Mouse (Mus musculus) bone marrow macrophage, adult 2 months (primary cell): ENCODE results near the gene Pycr1. TPM values are rescaled to one million over a fixed set of nuclear protein-coding genes. Genes with fewer than 3 reads are reported as not detected.

Source experiments
- H3K27ac ChIP-seq: 2 replicates; pipeline ENCODE4 v1.5.1; 2012; ENCODE audit warnings: low read depth, low read length; ENCODE audit not compliant: insufficient read depth
- H3K4me1 ChIP-seq: 2 replicates; pipeline ENCODE4 v1.6.1; 2012; ENCODE audit warnings: low read length; ENCODE audit not compliant: control insufficient read depth, insufficient read depth
- H3K4me3 ChIP-seq: 2 replicates; pipeline ENCODE4 v1.5.1; 2012; ENCODE audit warnings: mild to moderate bottlenecking, low read length, moderate library complexity; ENCODE audit not compliant: insufficient read depth
- CTCF ChIP-seq: IDR thresholded peaks from 2 replicates; pipeline ENCODE4 v1.5.1; 2012; ENCODE audit warnings: low read depth, mild to moderate bottlenecking, low read length, moderate library complexity
- POLR2A ChIP-seq: IDR thresholded peaks from 2 replicates; pipeline ENCODE4 v1.6.1; 2012; ENCODE audit warnings: mild to moderate bottlenecking, low read depth, low read length, borderline replicate concordance
- polyA plus RNA-seq: library from polyadenylated mRNA; stranded (reverse); fragments of >200 nt; gene quantifications from 2 replicates; pipeline ENCODE4 v1.2.4, GENCODE M21; 2012; ENCODE audit not compliant: missing spikeins, insufficient read depth, insufficient read length

The Pycr1 gene
- polyA plus RNA-seq, 1 experiment: 0.78 TPM

GRCm38 (mm10) chr11:120608241-120609034, 35.1 kb downstream of the Pycr1 start, which contains the start of gene Npb:
TSS of gene Npb (plus strand) at chr11:120608477.
- Histone ChIP-seq H3K4me1 (no peaks in the 10 kb centered on the region), H3K4me3 (no peak within 1 kb of the TSS), H3K27ac (no peak within 1 kb of the TSS)
- TF ChIP-seq CTCF (no peak), POLR2A (no peak)

DNA sequence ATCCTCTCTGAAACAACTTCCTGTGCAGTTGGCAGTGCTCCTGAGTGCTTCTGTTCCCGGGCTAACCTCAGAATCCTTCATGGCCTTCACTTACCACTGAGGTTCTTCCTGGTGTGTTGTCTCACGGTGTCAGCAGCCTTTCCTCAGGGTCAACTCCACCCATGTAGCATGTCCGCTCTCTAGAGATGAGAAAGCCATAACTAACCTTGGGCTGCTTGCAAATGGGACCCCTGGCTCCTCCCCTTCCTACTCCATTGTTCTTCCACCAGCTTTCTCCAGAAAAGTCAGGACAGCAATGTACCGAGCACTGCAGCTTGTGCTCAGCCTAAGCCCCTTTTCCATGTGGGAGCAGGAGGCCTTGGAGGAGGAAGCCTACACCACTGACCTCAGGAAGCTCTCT, 36.8 kb downstream of the Pycr1 start:
- Histone ChIP-seq H3K4me1 (no peaks in the 10 kb centered on the region), H3K27ac (no peak overlapping the region), H3K4me3 (no peak overlapping the region)
- TF ChIP-seq CTCF (no peak), POLR2A (no peak)

- no peaks in the 10 kb centered on the region; the same call in 1 of the 2 replicates for H3K4me1 ChIP-seq
- H3K27ac ChIP-seq: no peak overlapping the region
Measured at GRCm38 (mm10) chr11:120605667-120606066, 37.9 kb downstream of the Pycr1 start.

GRCm38 (mm10) chr11:120603545-120603944, 40.0 kb downstream of the Pycr1 start:
- Histone ChIP-seq H3K27ac (no peak overlapping the region), H3K4me3 (no peak overlapping the region), H3K4me1 (peaks cover 14% of the 10 kb centered on the region)
- TF ChIP-seq POLR2A: no peak
- no peak for TF ChIP-seq CTCF

More at GRCm38 (mm10) chr11:120605667-120606066, 37.9 kb downstream of the Pycr1 start:
- TF ChIP-seq POLR2A: no peak
- TF ChIP-seq CTCF: no peak
- no peak overlapping the region for H3K4me3 ChIP-seq

GRCm38 (mm10) chr11:120600716-120601115, 42.9 kb downstream of the Pycr1 start:
- H3K4me1 ChIP-seq: peaks cover 23% of the 10 kb centered on the region
- H3K27ac ChIP-seq: no peak overlapping the region
- TF ChIP-seq CTCF (no peak), POLR2A (no peak)
- no peak overlapping the region for H3K4me3 ChIP-seq

- peak overlapping the region; percentile 78 for H3K27ac ChIP-seq
- H3K4me3 ChIP-seq: peak overlapping the region; percentile 69
- H3K4me1 ChIP-seq: peaks cover 23% of the 10 kb centered on the region
- TF ChIP-seq POLR2A: no peak
- no peak for TF ChIP-seq CTCF
Measured at GRCm38 (mm10) chr11:120598990-120599549, 44.5 kb downstream of the Pycr1 start.

GRCm38 (mm10) chr11:120598283-120598989, 45.1 kb downstream of the Pycr1 start, which contains the start of the genes Alyref and Anapc11:
TSS of gene Alyref (minus strand) at chr11:120598365.
TSS of gene Anapc11 (plus strand) at chr11:120598421.
- peak within 1 kb of the TSS; percentile 98 for H3K4me3 ChIP-seq
- H3K4me1 ChIP-seq: peaks cover 23% of the 10 kb centered on the region
- H3K27ac ChIP-seq: peak within 1 kb of the TSS; percentile 78
- TF ChIP-seq CTCF (no peak), POLR2A (peak; percentile 44; the same call in 1 of the 2 replicates)

- peak overlapping the region; percentile 54 for H3K27ac ChIP-seq
- peak overlapping the region; percentile 98 for H3K4me3 ChIP-seq
- no peak for TF ChIP-seq CTCF
- no peak for TF ChIP-seq POLR2A
- peaks cover 23% of the 10 kb centered on the region for H3K4me1 ChIP-seq
Measured at GRCm38 (mm10) chr11:120597240-120598235, 46.0 kb downstream of the Pycr1 start.

DNA sequence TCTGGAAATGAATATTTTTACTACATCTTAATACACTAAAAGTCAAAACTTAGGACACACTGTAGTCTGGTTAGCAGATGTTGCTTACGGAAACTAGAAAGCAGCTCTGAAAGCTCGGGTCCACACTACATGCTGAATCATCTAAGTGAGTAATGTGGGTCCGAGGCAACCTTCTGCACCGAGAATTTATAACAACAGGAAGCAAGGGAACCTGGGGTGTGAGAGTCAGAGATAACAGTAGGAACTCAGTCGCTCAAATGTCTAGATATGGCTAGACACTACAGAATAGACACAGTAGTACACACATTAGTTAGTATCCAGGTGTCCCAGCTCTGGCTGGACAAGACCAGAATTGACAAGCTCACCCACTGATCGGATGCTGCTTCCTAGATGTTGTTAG, 55.0 kb downstream of the Pycr1 start:
- no peak overlapping the region for H3K27ac ChIP-seq
- H3K4me1 ChIP-seq: no peaks in the 10 kb centered on the region
- no peak for TF ChIP-seq CTCF
- no peak for TF ChIP-seq POLR2A
- H3K4me3 ChIP-seq: no peak overlapping the region

Other genes starting within 250 kb of the Pycr1 start
- 45.6 and 46.6 TPM in 2 replicates for gene Nploc4, start 206.1 kb downstream of the Pycr1 start, polyA plus RNA-seq
- gene Tspan10, start 201.1 kb downstream of the Pycr1 start, polyA plus RNA-seq: 0.32 TPM in 1 of 2 replicates, not detected in the other
- 0.49 and 0.62 TPM in 2 replicates for gene Pde6g, start 190.3 kb downstream of the Pycr1 start, polyA plus RNA-seq
- gene Oxld1, start 185.7 kb downstream of the Pycr1 start, polyA plus RNA-seq: 11.4 and 15.4 TPM in 2 replicates
- gene Ccdc137, start 185.7 kb downstream of the Pycr1 start, polyA plus RNA-seq: 9.9 and 16.6 TPM in 2 replicates
- gene Arl16, start 176.2 kb downstream of the Pycr1 start, polyA plus RNA-seq: 13.0 and 13.6 TPM in 2 replicates
- gene Mrpl12, start 159.2 kb downstream of the Pycr1 start, polyA plus RNA-seq: 43.3 and 46.7 TPM in 2 replicates
- gene Slc25a10, start 151.9 kb downstream of the Pycr1 start, polyA plus RNA-seq: 62.9 and 65.6 TPM in 2 replicates
- gene Gcgr, start 113.1 kb downstream of the Pycr1 start, polyA plus RNA-seq: not detected in 2 replicates
- 63.5 and 64.0 TPM in 2 replicates for gene Mcrip1, start 94.0 kb downstream of the Pycr1 start, polyA plus RNA-seq
- not detected in 2 replicates for gene Ppp1r27, start 92.6 kb downstream of the Pycr1 start, polyA plus RNA-seq
- 292 and 334 TPM in 2 replicates for gene P4hb, start 70.5 kb downstream of the Pycr1 start, polyA plus RNA-seq
- 628 and 760 TPM in 2 replicates for gene Arhgdia, start 62.1 kb downstream of the Pycr1 start, polyA plus RNA-seq
- 97.5 and 121 TPM in 2 replicates for gene Alyref, start 45.4 kb downstream of the Pycr1 start, polyA plus RNA-seq
- gene Anapc11, start 45.3 kb downstream of the Pycr1 start, polyA plus RNA-seq: 127 and 128 TPM in 2 replicates
- gene Npb, start 35.3 kb downstream of the Pycr1 start, polyA plus RNA-seq: 1.4 TPM in 1 of 2 replicates, not detected in the other
- gene Pcyt2, start 25.8 kb downstream of the Pycr1 start, polyA plus RNA-seq: 52.4 and 64.5 TPM in 2 replicates
- 78.5 and 91.5 TPM in 2 replicates for gene Sirt7, start 18.5 kb downstream of the Pycr1 start, polyA plus RNA-seq
- gene Mafg, start 10.2 kb downstream of the Pycr1 start, polyA plus RNA-seq: 76.0 and 77.5 TPM in 2 replicates
- gene Myadml2, start 4.4 kb upstream of the Pycr1 start, polyA plus RNA-seq: not detected in 2 replicates
- not detected in 2 replicates for gene Notum, start 17.4 kb upstream of the Pycr1 start, polyA plus RNA-seq
- 42.8 and 50.5 TPM in 2 replicates for gene Aspscr1, start 29.2 kb upstream of the Pycr1 start, polyA plus RNA-seq
- 109 and 110 TPM in 2 replicates for gene Cenpx, start 70.0 kb upstream of the Pycr1 start, polyA plus RNA-seq
- 34.3 and 46.1 TPM in 2 replicates for gene Lrrc45, start 70.2 kb upstream of the Pycr1 start, polyA plus RNA-seq
- gene Rac3, start 77.7 kb upstream of the Pycr1 start, polyA plus RNA-seq: 14.3 and 18.1 TPM in 2 replicates
- 65.0 and 65.6 TPM in 2 replicates for gene Dcxr, start 83.5 kb upstream of the Pycr1 start, polyA plus RNA-seq
- gene Cbr2, start 88.3 kb upstream of the Pycr1 start, polyA plus RNA-seq: 57.0 and 81.4 TPM in 2 replicates
- gene Hmga1b, start 119.0 kb upstream of the Pycr1 start, polyA plus RNA-seq: 13.2 and 32.4 TPM in 2 replicates
- 18.3 and 22.6 TPM in 2 replicates for gene Rfng, start 140.4 kb upstream of the Pycr1 start, polyA plus RNA-seq
- 34.7 and 41.1 TPM in 2 replicates for gene Gps1, start 140.5 kb upstream of the Pycr1 start, polyA plus RNA-seq
- gene Dus1l, start 152.6 kb upstream of the Pycr1 start, polyA plus RNA-seq: 22.7 and 28.5 TPM in 2 replicates
- gene Fasn, start 180.8 kb upstream of the Pycr1 start, polyA plus RNA-seq: 6.9 and 8.1 TPM in 2 replicates